Mouse (Mus musculus): Measurements from ENCODE around the gene Erich3.

DNA sequence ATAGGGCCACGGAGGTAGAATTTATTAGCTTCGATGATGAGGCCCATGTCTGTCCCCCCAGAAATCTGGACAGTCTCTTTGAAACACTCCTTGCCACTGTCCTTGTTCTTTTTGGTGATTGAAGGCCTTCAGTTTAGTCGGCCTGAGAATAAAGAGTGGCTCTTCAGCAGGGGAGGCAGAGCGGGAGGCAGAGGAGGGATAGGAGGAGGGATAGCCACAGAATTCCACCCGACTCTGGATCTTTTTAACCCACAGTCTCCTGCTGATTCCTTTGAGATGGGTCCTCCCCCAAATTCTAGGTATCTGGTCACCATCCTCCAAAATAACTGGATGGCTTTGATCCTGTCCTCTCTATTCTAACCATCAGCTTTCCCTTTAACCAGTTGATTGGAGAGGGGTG lies 10.2 kb upstream of the Erich3 start:
- TF ChIP-seq POLR2A (IDR thresholded peaks at IDR 0.05; ENCODE audit: control insufficient read depth, low read depth, low read length) = no peak
- TF ChIP-seq CTCF (IDR thresholded peaks at IDR 0.05; ENCODE audit: control insufficient read depth, insufficient read depth, insufficient replicate concordance, low read depth, low read length) = no peak
